Mouse (Mus musculus): ENCODE data around the gene St7l.

DNA sequence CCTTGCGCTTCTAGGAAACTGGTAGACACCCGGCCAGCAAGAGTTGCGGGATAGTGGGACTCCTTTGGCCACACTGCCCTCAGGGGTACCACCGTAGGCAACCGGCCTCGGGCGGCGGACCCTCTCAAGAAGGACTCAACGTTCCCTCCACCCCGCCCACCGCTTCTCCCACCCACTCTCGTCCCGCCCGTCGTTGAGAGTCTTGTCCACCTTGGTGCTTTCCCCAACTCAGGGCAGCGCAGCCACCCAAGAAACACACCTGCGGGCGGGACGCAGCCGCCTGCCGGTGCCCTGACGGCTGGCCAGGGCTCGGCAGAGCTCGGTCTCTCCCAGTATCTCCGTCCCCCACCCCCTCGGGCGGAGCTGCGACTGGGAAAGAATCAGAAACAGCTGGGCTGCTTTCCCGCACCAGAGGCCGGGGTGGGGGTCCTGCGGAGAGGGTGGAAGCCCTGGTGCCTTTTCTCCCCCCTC, 98.4 kb downstream of the St7l start:
- TF ChIP-seq CTCF (IDR thresholded peaks at IDR 0.05; ENCODE audit: borderline replicate concordance, extremely low read depth, insufficient read depth, insufficient read length), result no peak
- TF ChIP-seq POLR2A (IDR thresholded peaks at IDR 0.05; ENCODE audit: borderline replicate concordance, extremely low read depth, insufficient read depth, insufficient read length, poor library complexity, severe bottlenecking), result no peak
